Mouse (Mus musculus) cerebellum, adult 11 months (tissue): ENCODE data around the gene Tcerg1l.

Experiments used
- DNase-seq: peaks from one replicate; pipeline ENCODE4 v3.0.0; 2022

Gene Tcerg1l

GRCm38 (mm10) chr7:138215177-138215830 is 182.2 kb downstream of the Tcerg1l start:
- DNase-seq, result no peak

DNA sequence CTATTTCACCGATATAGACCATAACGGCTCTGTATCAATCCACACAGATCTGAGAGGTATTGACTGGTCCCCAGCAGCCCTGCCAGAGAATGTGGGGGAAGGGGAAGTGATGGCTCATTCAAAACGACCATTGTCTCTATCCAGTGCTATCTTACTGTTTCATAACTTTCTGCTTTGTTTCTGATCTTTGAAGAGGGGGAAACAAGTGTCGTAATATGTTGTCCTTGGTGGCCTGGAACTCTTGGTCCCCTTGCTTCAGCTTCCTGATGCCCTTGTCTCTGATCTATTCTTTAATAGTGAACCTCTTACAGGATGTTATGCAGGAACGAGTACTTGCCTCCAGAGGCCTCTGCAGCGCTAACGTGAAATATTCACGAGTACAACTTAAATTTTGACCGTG is 182.8 kb downstream of the Tcerg1l start:
- DNase-seq, result no peak

GRCm38 (mm10) chr7:138209769-138210168 is 187.8 kb downstream of the Tcerg1l start:
- DNase-seq, result no peak

DNA sequence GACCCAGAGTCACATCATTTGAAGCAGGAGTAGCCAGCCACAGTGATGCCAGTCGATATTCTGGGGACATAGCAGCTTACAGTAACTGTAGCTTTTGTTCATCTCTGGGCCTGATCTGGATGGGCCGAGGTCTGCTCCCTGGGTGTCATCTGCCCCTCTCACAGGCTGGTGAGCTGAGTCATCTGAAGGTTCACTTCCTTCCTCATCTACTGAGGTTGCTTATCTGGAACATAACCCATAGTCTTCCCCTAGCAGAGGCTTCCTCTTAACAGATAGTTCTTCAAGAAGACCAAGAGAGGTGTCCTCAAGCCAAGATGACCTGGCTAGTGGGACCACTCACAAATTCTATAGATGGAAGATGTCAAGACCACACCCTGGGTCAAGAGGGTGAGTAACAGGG is 192.4 kb downstream of the Tcerg1l start:
- no peak for DNase-seq

- DNase-seq, result no peak
Measured at GRCm38 (mm10) chr7:138202162-138202832, 195.2 kb downstream of the Tcerg1l start.

GRCm38 (mm10) chr7:138199333-138200058 is 198.0 kb downstream of the Tcerg1l start:
- no peak for DNase-seq

DNA sequence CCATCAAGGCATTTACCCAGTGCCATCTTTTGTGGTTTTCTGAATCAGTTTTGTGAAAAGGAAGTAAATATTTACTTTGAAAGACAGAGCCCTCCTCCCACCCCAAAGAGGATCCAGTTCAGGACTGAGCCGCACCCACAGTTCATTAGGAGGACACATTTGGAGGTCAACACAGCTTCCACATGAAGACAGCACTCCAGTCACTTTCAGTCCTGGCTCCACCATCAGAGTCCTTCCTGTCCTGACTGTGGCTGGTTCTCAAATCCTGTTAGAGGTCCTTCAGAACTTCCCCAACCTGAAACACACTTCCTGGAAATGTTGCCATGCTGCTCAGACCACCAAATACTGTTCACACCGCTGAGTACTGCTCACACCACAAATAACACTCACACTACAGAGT is 201.4 kb downstream of the Tcerg1l start:
- DNase-seq, result no peak

- no peak for DNase-seq
Measured at GRCm38 (mm10) chr7:138184197-138184596, 213.3 kb downstream of the Tcerg1l start.

DNA sequence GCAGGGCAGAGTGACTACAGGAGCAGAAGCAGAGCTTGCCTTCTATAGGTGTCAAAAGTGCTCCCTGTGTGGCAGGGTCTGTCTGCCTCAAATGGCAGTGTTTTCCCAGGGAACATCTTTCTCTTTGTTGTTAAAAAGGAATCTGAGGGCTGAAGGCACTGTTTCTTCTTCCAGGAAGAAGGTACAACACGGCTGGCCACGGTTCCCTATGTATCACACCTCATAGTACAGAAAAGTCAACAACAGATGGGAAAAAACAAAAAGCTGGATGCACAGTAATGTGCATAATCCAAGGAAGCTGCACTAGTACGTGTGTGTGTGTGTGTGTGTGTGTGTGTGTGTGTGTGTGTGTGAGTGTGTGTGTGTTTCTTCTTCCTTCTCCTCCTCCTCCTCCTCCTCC is 215.3 kb downstream of the Tcerg1l start:
- DNase-seq, result no peak

GRCm38 (mm10) chr7:138178617-138179016 is 218.9 kb downstream of the Tcerg1l start:
- no peak for DNase-seq

GRCm38 (mm10) chr7:138176026-138176425 is 221.5 kb downstream of the Tcerg1l start:
- no peak for DNase-seq

- no peak for DNase-seq
Measured at GRCm38 (mm10) chr7:138170389-138170788, 227.1 kb downstream of the Tcerg1l start.
